8 mouse cellular contexts compared by ENCODE assay signal in the genomic region with DNA sequence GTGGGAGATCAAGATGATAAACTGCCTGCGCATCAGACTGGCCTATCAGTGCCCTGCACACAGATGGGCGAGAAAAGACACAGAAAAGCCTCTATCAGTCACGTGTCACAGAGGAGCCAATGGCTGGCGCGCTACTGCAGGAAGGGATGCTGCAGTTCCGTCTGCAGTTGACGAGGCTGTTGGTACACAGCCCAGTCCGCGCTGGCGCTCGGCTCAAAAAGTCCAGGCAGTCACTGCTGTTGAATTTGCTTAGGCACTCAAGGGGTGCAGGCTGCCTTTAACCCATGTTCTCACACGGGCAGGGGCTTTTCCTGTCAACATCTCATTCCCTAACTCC.
DNase-seq lines count a peak whose midpoint lies in the region; ATAC-seq and TF ChIP-seq lines count a peak whose summit lies in the region.

No protein-coding gene starts in this region.

- H3K4me2 ChIP-seq in forebrain, embryonic 14.5 days (ENCODE audit: low read length), result peak overlapping the region; percentile 54
- peak overlapping the region; percentile 41 for H3K4me2 ChIP-seq in heart, postnatal 0 days (ENCODE audit: low read depth, low read length)
- peak overlapping the region; percentile 53 for H3K4me2 ChIP-seq in lung, embryonic 15.5 days

- no peaks in the 10 kb centered on the region for H3K79me3 ChIP-seq in C2C12 (ENCODE audit: low read depth)

- H3K27me3 ChIP-seq in C2C12 (ENCODE audit: control insufficient read depth, insufficient read depth, insufficient read length), result no peaks in the 10 kb centered on the region
- no peaks in the 10 kb centered on the region for H3K27me3 ChIP-seq in forebrain, embryonic 14.5 days (replicated peaks; ENCODE audit: control insufficient read depth, insufficient read depth, low read length)
- H3K27me3 ChIP-seq in heart, postnatal 0 days (ENCODE audit: control insufficient read depth, insufficient read depth, low read length), result no peaks in the 10 kb centered on the region
- H3K27me3 ChIP-seq in lung, embryonic 15.5 days, result no peaks in the 10 kb centered on the region

- no peaks in the 10 kb centered on the region for H3K9me3 ChIP-seq in forebrain, embryonic 14.5 days (replicated peaks; ENCODE audit: control insufficient read depth, low read length)
- no peaks in the 10 kb centered on the region for H3K9me3 ChIP-seq in heart, postnatal 0 days (replicated peaks; ENCODE audit: control insufficient read depth, low read length)
- no peaks in the 10 kb centered on the region for H3K9me3 ChIP-seq in lung, embryonic 15.5 days

- H3K4me1 ChIP-seq in forebrain, embryonic 14.5 days (ENCODE audit: control insufficient read depth, insufficient read depth, low read length), result 0 out of 2 replicates have a peak, but pooled peaks cover 5% of the 10 kb centered on the region
- no peaks in the 10 kb centered on the region for H3K4me1 ChIP-seq in heart, postnatal 0 days (ENCODE audit: control insufficient read depth, insufficient read depth)
- 0 out of 2 replicates have a peak, but pooled peaks cover 5% of the 10 kb centered on the region for H3K4me1 ChIP-seq in lung, embryonic 15.5 days

- WGBS in forebrain, embryonic 14.5 days, result 1% methylated on average over 12 of the region's 12 CpGs
- under 1% methylated on average over 12 of the region's 12 CpGs for WGBS in heart, postnatal 0 days
- WGBS in lung, embryonic 15.5 days, result 4% methylated on average over 12 of the region's 12 CpGs

- ATAC-seq in forebrain, embryonic 14.5 days, result peak; percentile 98
- peak; percentile 74; the same call in 1 of the 2 replicates for ATAC-seq in heart, postnatal 0 days (ENCODE audit: insufficient read depth, low read depth)
- peak; percentile 97 for ATAC-seq in lung, embryonic 15.5 days (ENCODE audit: borderline replicate concordance, extremely low read depth, low FRiP score, low TSS enrichment)

- H3K36me3 ChIP-seq in C2C12 (ENCODE audit: control insufficient read depth, insufficient read depth), result no peaks in the 10 kb centered on the region
- no peaks in the 10 kb centered on the region for H3K36me3 ChIP-seq in forebrain, embryonic 14.5 days (ENCODE audit: control insufficient read depth, insufficient read depth, low read length)
- H3K36me3 ChIP-seq in heart, postnatal 0 days (replicated peaks; ENCODE audit: control insufficient read depth, insufficient read depth, low read length), result no peaks in the 10 kb centered on the region
- H3K36me3 ChIP-seq in lung, embryonic 15.5 days, result no peaks in the 10 kb centered on the region

- peak overlapping the region; percentile 92 for H3K27ac ChIP-seq in forebrain, embryonic 14.5 days (ENCODE audit: low read depth, low read length)
- no peak overlapping the region for H3K27ac ChIP-seq in heart, postnatal 0 days (ENCODE audit: low read depth)
- H3K27ac ChIP-seq in lung, embryonic 15.5 days, result no peak overlapping the region

- H3K9ac ChIP-seq in forebrain, embryonic 14.5 days (ENCODE audit: low read length), result peak overlapping the region; percentile 61; the same call in 1 of the 2 replicates
- no peak overlapping the region for H3K9ac ChIP-seq in heart, postnatal 0 days (replicated peaks; ENCODE audit: low read depth, low read length)
- H3K9ac ChIP-seq in lung, embryonic 15.5 days, result no peak overlapping the region

- H3ac ChIP-seq in C2C12 (ENCODE audit: control insufficient read depth, insufficient read length, low read depth), result no peak overlapping the region

- DNase-seq in cerebellum, adult 11 months, result peak; percentile 95
- DNase-seq in forebrain, embryonic 14.5 days (ENCODE audit: low spot score), result peak; percentile 97
- no peak for DNase-seq in heart, postnatal 0 days (ENCODE audit: low spot score)
- DNase-seq in layer of hippocampus, adult 9-10 months (ENCODE audit: low spot score), result peak; percentile 84
- DNase-seq in ovary, adult 18-20 months (ENCODE audit: low spot score), result peak; percentile 25
- peak; percentile 12 to 42 for DNase-seq in urinary bladder, postnatal 36 days (ENCODE audit: low spot score in 2 of 2)

- TF ChIP-seq EP300 in heart, postnatal 0 days (IDR thresholded peaks at IDR 0.05; ENCODE audit: low read depth), result no peak

- no peaks in the 10 kb centered on the region for H3K79me2 ChIP-seq in C2C12 (ENCODE audit: control insufficient read depth, insufficient read depth)

- no peak for TF ChIP-seq CTCF in C2C12 (IDR thresholded peaks at IDR 0.05; ENCODE audit: control insufficient read depth, insufficient read depth, insufficient read length)
- TF ChIP-seq CTCF in heart, postnatal 0 days (IDR thresholded peaks at IDR 0.05; ENCODE audit: low read depth), result no peak

- no peak overlapping the region for H3K4me3 ChIP-seq in C2C12 (ENCODE audit: insufficient read depth, poor library complexity, severe bottlenecking)
- peak overlapping the region; percentile 29 for H3K4me3 ChIP-seq in forebrain, embryonic 14.5 days (ENCODE audit: low read depth, low read length)
- 0 out of 2 replicates have a peak overlapping the region, but pooled peaks have one; percentile 8 for H3K4me3 ChIP-seq in heart, postnatal 0 days (ENCODE audit: low read depth, low read length)
- H3K4me3 ChIP-seq in lung, embryonic 15.5 days, result peak overlapping the region; percentile 24

TF ChIP-seq in C2C12, 6 proteins besides CTCF, POLR2A, EP300 and RAD21:
- no peak for TF ChIP-seq CEBPB (IDR thresholded peaks at IDR 0.05; ENCODE audit: low read depth)
- peak; percentile 53 for TF ChIP-seq USF1 (IDR thresholded peaks at IDR 0.05; ENCODE audit: low read depth)
